Mouse (Mus musculus) intestine, embryonic 15.5 days (tissue): Measurements from ENCODE around the gene Aldh3a2. TPM values are rescaled to one million over a fixed set of nuclear protein-coding genes. Genes with fewer than 3 reads are reported as not detected.

ENCODE experiments used
- ATAC-seq: fragments of 200-750 bp; cut with Nextera tagmentation; 2 replicates; pipeline ENCODE4 v1.8.0; 2017; ENCODE audit warnings: moderate TSS enrichment, moderate library complexity
- H3K27ac ChIP-seq: fragments of 300-500 bp; sonication (generic); 2 replicates; pipeline ENCODE4 v1.5.1; 2015; ENCODE audit warnings: mild to moderate bottlenecking, inconsistent platforms
- H3K27me3 ChIP-seq: fragments of 300-500 bp; sonication (generic); replicated peaks from 2 replicates; pipeline ENCODE4 v1.6.1; 2015; ENCODE audit warnings: inconsistent platforms
- H3K36me3 ChIP-seq: fragments of 300-500 bp; sonication (generic); 2 replicates; pipeline ENCODE4 v1.6.1; 2015; ENCODE audit warnings: inconsistent platforms
- H3K4me1 ChIP-seq: fragments of 300-500 bp; sonication (generic); replicated peaks from 2 replicates; pipeline ENCODE4 v1.6.1; 2015; ENCODE audit warnings: inconsistent platforms
- H3K4me2 ChIP-seq: fragments of 300-500 bp; sonication (generic); replicated peaks from 2 replicates; pipeline ENCODE4 v1.6.1; 2015; ENCODE audit warnings: mild to moderate bottlenecking, inconsistent platforms
- H3K4me3 ChIP-seq: fragments of 300-500 bp; sonication (generic); replicated peaks from 2 replicates; pipeline ENCODE4 v1.5.1; 2015; ENCODE audit warnings: inconsistent platforms
- H3K9ac ChIP-seq: fragments of 300-500 bp; sonication (generic); 2 replicates; pipeline ENCODE4 v1.6.1; 2015; ENCODE audit warnings: inconsistent platforms
- H3K9me3 ChIP-seq: fragments of 300-500 bp; sonication (generic); 2 replicates; pipeline ENCODE4 v1.6.1; 2016; ENCODE audit warnings: inconsistent platforms
- WGBS: fragments of 180-500 bp; shearing (Covaris S2); methylation state at CpG from one replicate; pipeline ENCODE4 v1.1.7; 2015; 5-methylcytosine and 5-hydroxymethylcytosine counted together
- polyA plus RNA-seq: library from polyadenylated mRNA; unstranded; fragments of >200 nt; fragmentation: Nextera tagmentation; extraction: Ambion mirVana; gene quantifications from 2 replicates; pipeline ENCODE4 v1.2.1, GENCODE M21; 2015

The Aldh3a2 gene
- polyA plus RNA-seq, 1 experiment from 2014 or later, result 51.6 TPM

- no peak overlapping the region for H3K9ac ChIP-seq
- no peak overlapping the region for H3K4me2 ChIP-seq
- no peak for ATAC-seq
- no peaks in the 10 kb centered on the region for H3K27me3 ChIP-seq
- no peaks in the 10 kb centered on the region for H3K36me3 ChIP-seq
- H3K4me3 ChIP-seq, result no peak overlapping the region
- H3K4me1 ChIP-seq, result 0 out of 2 replicates have a peak, but pooled peaks cover 4% of the 10 kb centered on the region
- peak overlapping the region; percentile 8 for H3K27ac ChIP-seq
- H3K9me3 ChIP-seq, result no peaks in the 10 kb centered on the region
- WGBS, result 67% methylated on average over 6 of the region's 6 CpGs
Observed at GRCm38 (mm10) chr11:61268626-61269349, 1.5 kb upstream of the Aldh3a2 start.

GRCm38 (mm10) chr11:61263841-61264240, 3.4 kb downstream of the Aldh3a2 start:
- Histone ChIP-seq H3K36me3 (peaks cover 17% of the 10 kb centered on the region; the same call in 1 of the 2 replicates), H3K4me3 (no peak overlapping the region), H3K27me3 (no peaks in the 10 kb centered on the region), H3K27ac (no peak overlapping the region), H3K4me2 (no peak overlapping the region), H3K9me3 (no peaks in the 10 kb centered on the region), H3K4me1 (0 out of 2 replicates have a peak, but pooled peaks cover 4% of the 10 kb centered on the region), H3K9ac (no peak overlapping the region)
- no peak for ATAC-seq
- 86% methylated on average over 1 of the region's 1 CpGs for WGBS

- ATAC-seq, result no peak
- H3K4me1 ChIP-seq, result 0 out of 2 replicates have a peak, but pooled peaks cover 4% of the 10 kb centered on the region
- H3K9me3 ChIP-seq, result no peaks in the 10 kb centered on the region
- H3K4me3 ChIP-seq, result no peak overlapping the region
- H3K36me3 ChIP-seq, result peaks cover 17% of the 10 kb centered on the region; the same call in 1 of the 2 replicates
- H3K4me2 ChIP-seq, result no peak overlapping the region
- H3K27me3 ChIP-seq, result no peaks in the 10 kb centered on the region
- H3K9ac ChIP-seq, result no peak overlapping the region
- whole genome bisulfite sequencing, result 93% methylated on average over 14 of the region's 14 CpGs
- no peak overlapping the region for H3K27ac ChIP-seq
Observed at GRCm38 (mm10) chr11:61262516-61262915, 4.7 kb downstream of the Aldh3a2 start.

GRCm38 (mm10) chr11:61259106-61259505, 8.2 kb downstream of the Aldh3a2 start:
- WGBS, result 95% methylated on average over 6 of the region's 6 CpGs

GRCm38 (mm10) chr11:61252807-61253206, 14.5 kb downstream of the Aldh3a2 start:
- 91% methylated on average over 12 of the region's 12 CpGs for WGBS
- Histone ChIP-seq H3K9me3 (no peaks in the 10 kb centered on the region), H3K4me2 (no peak overlapping the region), H3K36me3 (peaks cover 35% of the 10 kb centered on the region), H3K9ac (no peak overlapping the region), H3K27me3 (no peaks in the 10 kb centered on the region), H3K27ac (no peak overlapping the region), H3K4me1 (no peaks in the 10 kb centered on the region), H3K4me3 (no peak overlapping the region)
- ATAC-seq, result no peak

More at GRCm38 (mm10) chr11:61259106-61259505, 8.2 kb downstream of the Aldh3a2 start:
- Histone ChIP-seq H3K36me3 (peaks cover 33% of the 10 kb centered on the region), H3K27me3 (no peaks in the 10 kb centered on the region), H3K9me3 (no peaks in the 10 kb centered on the region), H3K4me2 (no peak overlapping the region), H3K27ac (no peak overlapping the region), H3K4me1 (no peaks in the 10 kb centered on the region), H3K4me3 (no peak overlapping the region), H3K9ac (no peak overlapping the region)
- no peak for ATAC-seq

GRCm38 (mm10) chr11:61251741-61252140, 15.5 kb downstream of the Aldh3a2 start:
- H3K27me3 ChIP-seq, result no peaks in the 10 kb centered on the region
- H3K36me3 ChIP-seq, result peaks cover 35% of the 10 kb centered on the region
- H3K9me3 ChIP-seq, result no peaks in the 10 kb centered on the region
- H3K27ac ChIP-seq, result no peak overlapping the region
- 83% methylated on average over 10 of the region's 10 CpGs for WGBS
- no peaks in the 10 kb centered on the region for H3K4me1 ChIP-seq
- no peak overlapping the region for H3K9ac ChIP-seq
- no peak for ATAC-seq
- H3K4me3 ChIP-seq, result no peak overlapping the region
- H3K4me2 ChIP-seq, result no peak overlapping the region

GRCm38 (mm10) chr11:61244406-61244805, 22.9 kb downstream of the Aldh3a2 start:
- Histone ChIP-seq H3K4me3 (no peak overlapping the region), H3K9me3 (no peaks in the 10 kb centered on the region), H3K27ac (no peak overlapping the region), H3K4me1 (no peaks in the 10 kb centered on the region), H3K4me2 (no peak overlapping the region), H3K9ac (no peak overlapping the region), H3K27me3 (no peaks in the 10 kb centered on the region), H3K36me3 (peaks cover 7% of the 10 kb centered on the region; the same call in 1 of the 2 replicates)
- no peak for ATAC-seq
- 85% methylated on average over 7 of the region's 7 CpGs for WGBS

GRCm38 (mm10) chr11:61236015-61236414, 31.2 kb downstream of the Aldh3a2 start:
- Histone ChIP-seq H3K27ac (no peak overlapping the region), H3K4me1 (0 out of 2 replicates have a peak, but pooled peaks cover 4% of the 10 kb centered on the region), H3K4me2 (no peak overlapping the region), H3K9ac (no peak overlapping the region), H3K36me3 (no peaks in the 10 kb centered on the region), H3K27me3 (no peaks in the 10 kb centered on the region), H3K9me3 (no peaks in the 10 kb centered on the region), H3K4me3 (no peak overlapping the region)
- peak; percentile 73 for ATAC-seq
- WGBS, result 54% methylated on average over 3 of the region's 3 CpGs

GRCm38 (mm10) chr11:61234174-61234573, 33.1 kb downstream of the Aldh3a2 start:
- ATAC-seq, result no peak
- Histone ChIP-seq H3K27ac (no peak overlapping the region), H3K4me3 (no peak overlapping the region), H3K4me2 (no peak overlapping the region), H3K9ac (no peak overlapping the region), H3K36me3 (no peaks in the 10 kb centered on the region), H3K9me3 (no peaks in the 10 kb centered on the region), H3K4me1 (0 out of 2 replicates have a peak, but pooled peaks cover 4% of the 10 kb centered on the region), H3K27me3 (no peaks in the 10 kb centered on the region)
- 23% methylated on average over 5 of the region's 5 CpGs for WGBS

GRCm38 (mm10) chr11:61231329-61231728, 35.9 kb downstream of the Aldh3a2 start:
- WGBS, result 4% methylated on average over 9 of the region's 9 CpGs
- Histone ChIP-seq H3K9me3 (no peaks in the 10 kb centered on the region), H3K4me3 (no peak overlapping the region), H3K4me1 (0 out of 2 replicates have a peak, but pooled peaks cover 4% of the 10 kb centered on the region), H3K4me2 (peak overlapping the region; percentile 38; the same call in 1 of the 2 replicates), H3K27me3 (no peaks in the 10 kb centered on the region), H3K9ac (no peak overlapping the region), H3K27ac (no peak overlapping the region), H3K36me3 (no peaks in the 10 kb centered on the region)
- peak; percentile 85 for ATAC-seq

- Histone ChIP-seq H3K4me1 (0 out of 2 replicates have a peak, but pooled peaks cover 4% of the 10 kb centered on the region), H3K27ac (no peak overlapping the region), H3K4me2 (no peak overlapping the region), H3K27me3 (no peaks in the 10 kb centered on the region), H3K36me3 (no peaks in the 10 kb centered on the region), H3K4me3 (no peak overlapping the region), H3K9me3 (no peaks in the 10 kb centered on the region), H3K9ac (no peak overlapping the region)
- WGBS, result 75% methylated on average over 3 of the region's 3 CpGs
- no peak for ATAC-seq
Observed at GRCm38 (mm10) chr11:61228406-61228805, 38.9 kb downstream of the Aldh3a2 start.

- Histone ChIP-seq H3K4me3 (no peak overlapping the region), H3K36me3 (no peaks in the 10 kb centered on the region), H3K27me3 (no peaks in the 10 kb centered on the region), H3K27ac (no peak overlapping the region), H3K9ac (no peak overlapping the region), H3K9me3 (no peaks in the 10 kb centered on the region), H3K4me2 (no peak overlapping the region), H3K4me1 (0 out of 2 replicates have a peak, but pooled peaks cover 4% of the 10 kb centered on the region)
- no peak for ATAC-seq
- WGBS, result 88% methylated on average over 8 of the region's 8 CpGs
Observed at GRCm38 (mm10) chr11:61227816-61228215, 39.4 kb downstream of the Aldh3a2 start.

GRCm38 (mm10) chr11:61225941-61226412, 41.3 kb downstream of the Aldh3a2 start:
- WGBS, result 62% methylated on average over 6 of the region's 6 CpGs
- H3K27ac ChIP-seq, result no peak overlapping the region

More at GRCm38 (mm10) chr11:61225941-61226412, 41.3 kb downstream of the Aldh3a2 start:
- Histone ChIP-seq H3K4me1 (no peaks in the 10 kb centered on the region), H3K9me3 (no peaks in the 10 kb centered on the region), H3K4me2 (no peak overlapping the region), H3K9ac (no peak overlapping the region), H3K4me3 (no peak overlapping the region), H3K36me3 (no peaks in the 10 kb centered on the region), H3K27me3 (no peaks in the 10 kb centered on the region)
- no peak for ATAC-seq
